Mouse (Mus musculus) stomach, postnatal 0 days (tissue): Measurements from ENCODE around the gene Mon1a.

ENCODE experiments used
- CTCF ChIP-seq: IDR thresholded peaks from 2 replicates; pipeline ENCODE4 v1.5.1; 2016; ENCODE audit warnings: antibody characterized with exemption, low read depth, mild to moderate bottlenecking, moderate library complexity
- EP300 ChIP-seq: optimal IDR thresholded peaks from 2 replicates; pipeline ENCODE3; 2016; ENCODE audit warnings: antibody characterized with exemption

GRCm38 (mm10) chr9:107926920-107927420, 39.0 kb downstream of the Mon1a start:
- TF ChIP-seq CTCF (no peak), EP300 (no peak)
